Mouse (Mus musculus) liver, embryonic 14.5 days (tissue): ENCODE data around the gene Gm36864.

Experiments
- CTCF ChIP-seq: IDR thresholded peaks from 2 replicates; pipeline ENCODE4 v1.5.1; 2016; ENCODE audit warnings: antibody characterized with exemption, low read depth, control low read depth
- EP300 ChIP-seq: IDR thresholded peaks from 2 replicates; pipeline ENCODE4 v1.6.1; 2016; ENCODE audit warnings: antibody characterized with exemption, low read depth

DNA sequence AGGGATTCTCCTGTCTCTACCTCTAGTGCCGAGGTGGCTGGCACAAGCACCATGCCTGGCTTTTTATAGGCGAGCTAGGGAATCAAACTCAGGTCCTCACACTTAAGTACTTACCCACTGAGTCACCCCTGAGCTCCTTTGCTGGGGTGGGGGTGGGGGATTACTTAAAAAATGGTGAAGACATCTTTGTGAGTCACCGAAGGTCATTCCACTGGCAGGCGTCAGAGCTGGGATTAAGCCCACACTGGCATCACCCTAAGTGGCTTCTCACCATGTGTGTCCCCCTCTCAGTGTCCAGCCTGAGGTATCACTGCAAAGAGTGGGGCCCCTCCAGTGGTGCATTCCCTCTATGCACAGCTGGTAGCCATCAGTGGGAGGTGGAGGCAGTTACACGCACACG lies 24.4 kb downstream of the Gm36864 start:
- no peak for TF ChIP-seq CTCF
- no peak for TF ChIP-seq EP300
